Mouse (Mus musculus): Measurements from ENCODE around the gene Rgl2. TPM values are rescaled to one million over a fixed set of nuclear protein-coding genes. Genes with fewer than 3 reads are reported as not detected.

The Rgl2 gene
- total and polyA plus RNA-seq, 3 experiments = 24.9 to 43.6 TPM; not detected in 1

DNA sequence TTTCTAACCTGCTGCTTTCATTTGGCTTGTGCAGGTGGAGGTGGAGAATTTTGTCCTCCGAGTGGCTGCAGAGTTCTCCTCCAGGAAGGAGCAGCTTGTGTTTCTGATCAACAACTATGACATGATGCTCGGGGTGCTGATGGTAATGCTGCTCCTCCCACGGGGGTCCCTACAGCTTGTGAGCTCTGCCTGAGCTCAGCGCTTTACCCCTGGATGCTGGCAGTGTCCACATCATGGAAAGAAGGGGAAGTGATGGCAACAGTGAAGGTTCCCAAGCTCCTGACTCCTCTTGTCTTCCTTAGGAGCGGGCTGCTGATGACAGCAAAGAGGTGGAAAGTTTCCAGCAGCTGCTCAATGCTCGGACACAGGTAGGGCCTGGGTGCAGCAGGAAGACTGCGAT is 33.5 kb downstream of the Rgl2 start:
- H3K79me2 ChIP-seq (ENCODE audit: control insufficient read depth, insufficient read depth, low read length, poor library complexity) = no peaks in the 10 kb centered on the region; the same call in 1 of the 2 replicates
- no peaks in the 10 kb centered on the region for H3K27me3 ChIP-seq (ENCODE audit: control insufficient read depth in 1 of 2, insufficient read depth in 2 of 2, low read length in 2 of 2)
- no peaks in the 10 kb centered on the region for H3K4me1 ChIP-seq (ENCODE audit: control insufficient read depth in 1 of 2, insufficient read depth in 2 of 2, low read length in 2 of 2)
- no peak overlapping the region for H3K27ac ChIP-seq (ENCODE audit: control insufficient read depth, low read depth, low read length)
- no peak overlapping the region for H3K9ac ChIP-seq (ENCODE audit: control insufficient read depth, low read depth, low read length, poor library complexity, severe bottlenecking)
- no peaks in the 10 kb centered on the region for H3K9me3 ChIP-seq (replicated peaks; ENCODE audit: insufficient read depth, low read length)
- TF ChIP-seq USF1 (IDR thresholded peaks at IDR 0.05; ENCODE audit: low read depth, low read length) (no peak), ZC3H11A (IDR thresholded peaks at IDR 0.05; ENCODE audit: low read depth, low read length) (no peak), ZKSCAN1 (IDR thresholded peaks at IDR 0.05; ENCODE audit: low read depth, low read length) (no peak), ZNF384 (IDR thresholded peaks at IDR 0.05; ENCODE audit: low read depth, low read length) (no peak), MYB (IDR thresholded peaks at IDR 0.05; ENCODE audit: low read depth, low read length) (no peak), JUND (IDR thresholded peaks at IDR 0.05; ENCODE audit: low read depth, low read length) (no peak), UBTF (IDR thresholded peaks at IDR 0.05; ENCODE audit: borderline replicate concordance, insufficient read depth, low read depth, low read length) (no peak), MYC (IDR thresholded peaks at IDR 0.05; ENCODE audit: low read depth, low read length) (no peak), ETS1 (IDR thresholded peaks at IDR 0.05; ENCODE audit: low read depth, low read length) (no peak), POLR2AphosphoS2 (IDR thresholded peaks at IDR 0.05; ENCODE audit: low read length) (no peak), MEF2A (IDR thresholded peaks at IDR 0.05; ENCODE audit: extremely low read depth, insufficient replicate concordance, low read depth, low read length, poor library complexity, severe bottlenecking) (no peak), USF2 (IDR thresholded peaks at IDR 0.05; ENCODE audit: borderline replicate concordance in 1 of 2, insufficient read depth in 1 of 2, low read depth in 1 of 2, low read length in 2 of 2) (no peak), TBP (IDR thresholded peaks at IDR 0.05; ENCODE audit: low read depth, low read length) (no peak), POLR2AphosphoS5 (IDR thresholded peaks at IDR 0.05; ENCODE audit: borderline replicate concordance, low read depth, low read length) (no peak), CHD2 (IDR thresholded peaks at IDR 0.05; ENCODE audit: low read length) (no peak), GABPA (IDR thresholded peaks at IDR 0.05; ENCODE audit: low read depth, low read length) (no peak), POLR2A (IDR thresholded peaks at IDR 0.05; ENCODE audit: control insufficient read depth in 1 of 2, insufficient read depth in 1 of 2, low read depth in 1 of 2, low read length in 2 of 2, poor library complexity in 1 of 2) (no peak), HCFC1 (IDR thresholded peaks at IDR 0.05; ENCODE audit: low read depth, low read length) (no peak), NRF1 (IDR thresholded peaks at IDR 0.05; ENCODE audit: insufficient read depth, low read depth, low read length, poor library complexity, severe bottlenecking) (no peak), TAL1 (IDR thresholded peaks at IDR 0.05; ENCODE audit: low read length) (no peak)
- no peak for DNase-seq (ENCODE audit: low read depth, low spot score)
- H3K4me3 ChIP-seq (ENCODE audit: control insufficient read depth in 1 of 2, insufficient read depth in 1 of 2, low read depth in 2 of 2, low read length in 2 of 2) = no peak overlapping the region
- no peaks in the 10 kb centered on the region; a peak in 1 of 4 replicates for H3K36me3 ChIP-seq (ENCODE audit: control insufficient read depth in 1 of 2, insufficient read depth in 2 of 2, low read length in 2 of 2)
